Mouse (Mus musculus) neural tube, embryonic 11.5 days (tissue): Measurements from ENCODE around the gene Lexm. TPM values are rescaled to one million over a fixed set of nuclear protein-coding genes. Genes with fewer than 3 reads are reported as not detected.

Source experiments
- ATAC-seq: fragments of 200-750 bp; cut with Nextera tagmentation; 2 replicates; pipeline ENCODE4 v1.8.0; 2017; ENCODE audit warnings: moderate number of reproducible peaks, mild to moderate bottlenecking, moderate TSS enrichment, moderate library complexity; ENCODE audit not compliant: insufficient read depth, low FRiP score, low TSS enrichment
- DNase-seq: peaks from one replicate; pipeline ENCODE4 v3.0.0-alpha.2; 2015; ENCODE audit warnings: low spot score
- H3K27ac ChIP-seq: fragments of 300-500 bp; sonication (generic); 2 replicates; pipeline ENCODE4 v1.5.1; 2014; ENCODE audit warnings: low read depth, mild to moderate bottlenecking, low read length
- H3K27me3 ChIP-seq: fragments of 300-500 bp; sonication (generic); 2 replicates; pipeline ENCODE4 v1.6.1; 2014; ENCODE audit warnings: mild to moderate bottlenecking, low read length, mixed read lengths; ENCODE audit not compliant: control insufficient read depth, insufficient read depth
- H3K36me3 ChIP-seq: fragments of 300-500 bp; sonication (generic); 2 replicates; pipeline ENCODE4 v1.6.1; 2014; ENCODE audit warnings: mild to moderate bottlenecking, low read length, moderate library complexity, mixed read lengths; ENCODE audit not compliant: control insufficient read depth, insufficient read depth
- H3K4me1 ChIP-seq: fragments of 300-500 bp; sonication (generic); 2 replicates; pipeline ENCODE4 v1.6.1; 2014; ENCODE audit warnings: low read length, mixed read lengths; ENCODE audit not compliant: control insufficient read depth, insufficient read depth
- H3K4me2 ChIP-seq: fragments of 300-500 bp; sonication (generic); 2 replicates; pipeline ENCODE4 v1.6.1; 2014; ENCODE audit warnings: low read depth, mild to moderate bottlenecking, moderate library complexity
- H3K4me3 ChIP-seq: fragments of 300-500 bp; sonication (generic); 2 replicates; pipeline ENCODE4 v1.5.1; 2014; ENCODE audit warnings: low read depth, low read length
- H3K9ac ChIP-seq: fragments of 300-500 bp; sonication (generic); 2 replicates; pipeline ENCODE4 v1.6.1; 2014; ENCODE audit warnings: mild to moderate bottlenecking, low read length
- H3K9me3 ChIP-seq: fragments of 300-500 bp; sonication (generic); 2 replicates; pipeline ENCODE4 v1.6.1; 2016; ENCODE audit warnings: low read length; ENCODE audit not compliant: control insufficient read depth
- WGBS: fragments of 180-500 bp; shearing (Covaris S2); extraction: QIAGEN DNeasy Blood & Tissue Kit; methylation state at CpG from one replicate; pipeline ENCODE4 v1.1.7; 2014; 5-methylcytosine and 5-hydroxymethylcytosine counted together
- polyA plus RNA-seq: library from polyadenylated mRNA; unstranded; fragments of >200 nt; fragmentation: Nextera tagmentation; extraction: Ambion mirVana; gene quantifications from 2 replicates; pipeline ENCODE4 v1.2.1, GENCODE M21; 2014

Gene Lexm
- polyA plus RNA-seq = 0.20 and 0.27 TPM in 2 replicates

DNA sequence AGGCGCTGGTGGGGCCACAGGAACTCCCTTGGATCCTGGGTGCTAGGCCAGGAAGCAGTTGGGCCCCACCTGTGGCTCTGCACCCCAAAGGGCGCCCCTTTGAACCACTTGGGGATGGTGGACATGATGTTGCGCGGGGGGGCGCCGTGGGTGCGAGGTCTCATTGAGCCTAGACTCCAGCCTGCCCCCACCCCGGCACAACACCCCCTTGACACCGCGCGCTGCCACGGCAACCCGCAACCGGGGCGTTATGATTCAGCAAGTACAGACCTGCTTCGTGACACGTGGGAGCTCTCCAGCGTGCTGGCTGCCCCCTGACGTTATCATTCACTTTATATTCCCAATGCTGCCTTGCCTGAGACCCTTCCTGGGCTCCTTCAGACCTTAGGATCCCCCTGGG is at the start of gene Lexm:
Gene Lexm (minus strand): TSS at position 186 of the 400 bp plus-strand sequence.
- Histone ChIP-seq H3K9me3 (no peaks in the 10 kb centered on the region), H3K9ac (no peak within 1 kb of the TSS), H3K4me3 (no peak within 1 kb of the TSS), H3K4me1 (no peaks in the 10 kb centered on the region), H3K4me2 (peak within 1 kb of the TSS; percentile 28; the same call in 1 of the 2 replicates), H3K27ac (no peak within 1 kb of the TSS), H3K36me3 (no peaks in the 10 kb centered on the region), H3K27me3 (peaks cover 6% of the 10 kb centered on the region)
- ATAC-seq (no peak), DNase-seq (no peak)
- 2% methylated on average over 17 of the region's 19 CpGs for whole genome bisulfite sequencing

DNA sequence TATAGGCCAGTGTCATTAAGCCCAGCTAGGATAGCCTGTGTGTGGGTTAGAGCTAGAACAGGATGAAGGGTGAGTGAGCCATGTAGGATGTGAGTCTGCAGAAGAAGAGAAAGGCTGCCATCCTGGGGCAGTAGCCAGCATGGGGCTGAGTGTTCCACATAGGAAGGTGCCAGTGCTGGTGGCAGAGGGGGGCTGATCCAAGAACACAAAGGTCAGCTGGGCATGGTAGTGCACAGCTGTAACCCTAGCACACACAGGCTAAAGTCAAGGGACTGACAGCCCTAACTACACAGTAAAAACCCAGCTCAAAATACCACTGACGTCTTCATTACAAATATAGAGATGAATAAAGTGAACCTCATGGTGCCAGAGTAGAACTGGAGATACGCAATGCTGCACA is 49.5 kb upstream of the Lexm start:
- H3K36me3 ChIP-seq = peaks cover 34% of the 10 kb centered on the region
- no peaks in the 10 kb centered on the region for H3K4me1 ChIP-seq
- H3K27ac ChIP-seq = no peak overlapping the region
- DNase-seq = no peak
- no peaks in the 10 kb centered on the region for H3K27me3 ChIP-seq
- H3K4me2 ChIP-seq = no peak overlapping the region
- no peaks in the 10 kb centered on the region for H3K9me3 ChIP-seq
- H3K9ac ChIP-seq = no peak overlapping the region
- 90% methylated on average over 2 of the region's 2 CpGs for WGBS
- ATAC-seq = no peak
- no peak overlapping the region for H3K4me3 ChIP-seq

- Histone ChIP-seq H3K4me1 (no peaks in the 10 kb centered on the region), H3K4me2 (no peak overlapping the region), H3K27me3 (no peaks in the 10 kb centered on the region), H3K4me3 (no peak overlapping the region), H3K9ac (no peak overlapping the region), H3K36me3 (peaks cover 34% of the 10 kb centered on the region), H3K27ac (no peak overlapping the region), H3K9me3 (no peaks in the 10 kb centered on the region)
- WGBS = 95% methylated on average over 10 of the region's 10 CpGs
- ATAC-seq = no peak
- no peak for DNase-seq
Observed at GRCm38 (mm10) chr4:106665673-106666072, 48.6 kb upstream of the Lexm start.

DNA sequence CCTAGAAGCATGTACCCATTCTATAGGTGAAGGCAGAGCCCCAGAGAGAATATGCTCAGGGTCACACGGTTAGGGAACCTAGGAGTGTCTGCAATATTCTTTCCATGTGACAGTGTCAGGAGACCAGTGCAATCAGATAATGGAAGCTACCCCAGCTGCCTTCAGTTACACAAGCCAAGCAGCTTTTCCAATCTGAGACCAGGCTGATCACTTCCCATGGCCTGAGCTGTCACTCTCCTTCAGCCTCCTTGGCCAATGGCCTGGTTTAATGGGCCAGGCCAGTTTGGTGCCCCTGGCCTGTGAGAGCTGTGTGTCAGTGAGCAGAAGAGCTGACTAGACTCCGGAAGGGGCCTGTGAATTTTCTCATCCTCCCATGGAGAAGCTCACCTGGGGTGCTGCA is 48.2 kb upstream of the Lexm start:
- H3K4me1 ChIP-seq = no peaks in the 10 kb centered on the region
- DNase-seq (no peak), ATAC-seq (no peak)
- no peaks in the 10 kb centered on the region for H3K27me3 ChIP-seq
- H3K4me3 ChIP-seq = no peak overlapping the region
- WGBS = 100% methylated on average over 2 of the region's 2 CpGs
- no peaks in the 10 kb centered on the region for H3K9me3 ChIP-seq
- peaks cover 33% of the 10 kb centered on the region for H3K36me3 ChIP-seq
- H3K4me2 ChIP-seq = no peak overlapping the region
- no peak overlapping the region for H3K9ac ChIP-seq
- H3K27ac ChIP-seq = no peak overlapping the region

- no peaks in the 10 kb centered on the region for H3K4me1 ChIP-seq
- peaks cover 28% of the 10 kb centered on the region for H3K36me3 ChIP-seq
- no peak overlapping the region for H3K4me2 ChIP-seq
- DNase-seq (no peak), ATAC-seq (no peak)
- H3K27ac ChIP-seq = no peak overlapping the region
- no peaks in the 10 kb centered on the region for H3K9me3 ChIP-seq
- 93% methylated on average over 6 of the region's 6 CpGs for WGBS
- no peaks in the 10 kb centered on the region for H3K27me3 ChIP-seq
- H3K9ac ChIP-seq = no peak overlapping the region
- no peak overlapping the region for H3K4me3 ChIP-seq
Observed at GRCm38 (mm10) chr4:106664697-106665096, 47.7 kb upstream of the Lexm start.

DNA sequence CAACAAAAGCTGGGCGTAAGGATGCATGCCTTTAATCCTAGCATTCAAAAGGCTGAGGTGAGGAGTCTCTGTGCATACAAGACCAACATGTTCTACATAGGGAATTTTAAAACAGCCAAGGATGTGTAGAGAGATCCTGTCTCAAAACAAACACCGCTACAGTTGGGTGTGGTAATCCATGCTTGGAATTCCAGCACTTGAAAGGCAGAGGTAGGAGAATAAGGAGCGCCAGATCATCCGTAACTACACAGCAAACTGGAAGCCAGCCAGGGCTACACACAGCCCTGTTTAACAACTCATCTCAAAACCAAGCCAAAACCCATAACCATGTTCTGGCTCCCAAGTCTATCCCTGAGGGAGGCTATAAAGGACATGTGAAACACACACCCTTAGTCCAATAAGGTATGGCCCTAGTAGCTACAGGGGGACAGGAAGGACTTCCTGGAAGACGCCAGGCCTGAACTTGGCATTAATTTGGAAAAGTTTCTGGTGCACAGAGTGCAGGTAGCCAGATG is 47.0 kb upstream of the Lexm start:
- ATAC-seq (no peak), DNase-seq (no peak)
- Histone ChIP-seq H3K4me1 (no peaks in the 10 kb centered on the region), H3K9me3 (no peaks in the 10 kb centered on the region), H3K9ac (no peak overlapping the region), H3K4me2 (no peak overlapping the region), H3K27ac (no peak overlapping the region), H3K36me3 (peaks cover 24% of the 10 kb centered on the region), H3K27me3 (no peaks in the 10 kb centered on the region), H3K4me3 (no peak overlapping the region)
- WGBS = 97% methylated on average over 5 of the region's 5 CpGs

- no peak for ATAC-seq
- Histone ChIP-seq H3K4me1 (peaks cover 7% of the 10 kb centered on the region), H3K36me3 (no peaks in the 10 kb centered on the region; the same call in 1 of the 2 replicates), H3K27me3 (no peaks in the 10 kb centered on the region), H3K9me3 (no peaks in the 10 kb centered on the region), H3K9ac (no peak overlapping the region), H3K27ac (no peak overlapping the region), H3K4me3 (no peak overlapping the region), H3K4me2 (no peak overlapping the region)
- no peak for DNase-seq
- 87% methylated on average over 10 of the region's 10 CpGs for WGBS
Observed at GRCm38 (mm10) chr4:106655681-106656080, 38.6 kb upstream of the Lexm start.

- no peak overlapping the region for H3K27ac ChIP-seq
Observed at GRCm38 (mm10) chr4:106653051-106653450, 36.0 kb upstream of the Lexm start.

DNA sequence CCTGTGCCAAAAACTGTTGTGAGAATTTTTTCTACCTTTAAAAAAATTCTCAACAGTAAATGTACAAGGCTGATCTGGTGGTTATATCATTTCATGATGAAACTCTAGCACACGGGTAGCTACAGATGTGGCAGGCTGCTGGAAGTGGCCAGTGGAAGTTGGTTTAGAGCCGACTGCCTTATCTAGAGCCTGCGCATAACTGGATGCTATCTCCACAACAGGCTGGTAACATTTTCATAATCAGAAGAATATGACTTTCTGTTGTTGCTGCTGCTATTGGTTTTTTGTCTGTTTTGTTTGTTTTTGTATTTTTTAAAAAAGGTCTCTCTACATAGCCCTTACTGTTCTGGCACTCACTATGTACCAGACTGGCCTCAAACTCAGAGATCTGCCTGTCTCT is 35.5 kb upstream of the Lexm start:
- Histone ChIP-seq H3K9me3 (no peaks in the 10 kb centered on the region), H3K27me3 (no peaks in the 10 kb centered on the region), H3K36me3 (no peaks in the 10 kb centered on the region; the same call in 1 of the 2 replicates), H3K4me3 (no peak overlapping the region), H3K9ac (no peak overlapping the region), H3K27ac (no peak overlapping the region), H3K4me2 (no peak overlapping the region), H3K4me1 (peaks cover 7% of the 10 kb centered on the region)
- ATAC-seq (no peak), DNase-seq (no peak)
- 94% methylated on average over 3 of the region's 3 CpGs for WGBS

More at GRCm38 (mm10) chr4:106653051-106653450, 36.0 kb upstream of the Lexm start:
- Histone ChIP-seq H3K9ac (no peak overlapping the region), H3K27me3 (no peaks in the 10 kb centered on the region), H3K9me3 (no peaks in the 10 kb centered on the region), H3K4me3 (no peak overlapping the region), H3K4me2 (no peak overlapping the region), H3K36me3 (no peaks in the 10 kb centered on the region; the same call in 1 of the 2 replicates), H3K4me1 (peaks cover 7% of the 10 kb centered on the region)
- ATAC-seq (no peak), DNase-seq (no peak)
- WGBS = 95% methylated on average over 15 of the region's 15 CpGs
